Mouse (Mus musculus): Measurements from ENCODE around the gene Fam166a.
"Not testable (repeated sequence)": the region's sequence is repeated elsewhere in the genome, so short reads cannot be mapped to it uniquely, and the experiment has no call there.

The Fam166a gene

DNA sequence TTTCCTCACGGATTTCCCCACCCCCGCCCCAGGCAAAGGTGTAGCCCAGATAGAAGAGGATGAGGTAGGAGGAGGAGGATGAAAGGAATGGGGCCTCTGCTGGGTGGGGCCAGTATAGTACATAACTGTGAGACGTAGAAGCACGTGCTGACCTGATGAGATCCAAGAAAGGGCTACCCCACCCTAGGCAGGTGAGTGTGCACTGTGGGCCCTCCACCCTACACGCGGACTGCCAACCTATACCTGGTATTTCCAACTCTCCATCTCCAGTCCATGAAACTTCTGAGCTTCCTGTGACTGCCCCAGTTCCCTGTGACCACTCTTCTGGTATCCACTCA is 22.9 kb downstream of the Fam166a start:
- DNase-seq (ENCODE audit: low read depth, low spot score): no peak

DNA sequence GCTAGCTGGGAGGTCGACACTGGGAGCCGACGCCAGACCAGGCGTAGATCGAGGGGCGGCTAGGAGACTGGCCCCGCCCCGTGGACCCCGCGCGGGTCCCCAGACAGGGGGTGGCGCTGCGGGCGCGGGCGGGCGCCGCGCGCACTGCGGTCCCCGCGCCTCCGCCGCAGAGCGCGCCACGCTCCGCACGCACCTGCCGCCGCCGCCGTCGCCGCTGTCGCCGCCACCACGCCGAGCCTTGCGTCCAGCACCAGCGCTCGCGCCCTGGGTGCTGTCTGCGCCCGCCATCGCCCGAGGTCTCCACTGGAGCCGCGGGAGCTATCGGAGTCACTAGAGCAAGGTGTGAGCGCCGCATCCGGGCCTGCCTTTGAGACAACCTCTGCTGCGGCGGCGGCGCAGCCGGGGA is 23.6 kb downstream of the Fam166a start, which contains the start of the genes Rnf208 and Cysrt1:
TSS of gene Rnf208 (plus strand) at position 155 of the 406 bp plus-strand sequence.
TSS of gene Cysrt1 (minus strand) at position 352 of the 406 bp plus-strand sequence.
- peak; percentile 66 for DNase-seq (ENCODE audit: low read depth, low spot score)

DNA sequence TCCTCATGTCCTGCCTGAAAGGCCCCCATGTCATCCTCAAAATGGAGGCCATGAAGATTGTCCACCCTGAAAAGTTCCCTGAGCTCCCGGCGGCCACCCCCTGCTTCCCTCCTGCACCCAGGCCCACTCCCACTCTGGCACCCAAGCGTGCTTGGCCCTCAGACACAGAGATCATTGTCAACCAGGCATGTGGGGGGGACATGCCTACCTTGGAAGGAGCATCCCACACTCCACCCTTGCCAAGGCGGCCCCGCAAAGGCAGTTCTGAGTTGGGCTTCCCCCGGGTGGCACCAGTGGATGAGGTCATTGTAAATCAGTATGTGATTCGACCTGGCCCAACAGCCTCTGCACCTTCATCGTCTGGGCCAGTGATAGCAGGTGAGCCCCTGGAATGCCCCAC is 24.8 kb downstream of the Fam166a start:
- no peak for DNase-seq (ENCODE audit: low read depth, low spot score)

DNA sequence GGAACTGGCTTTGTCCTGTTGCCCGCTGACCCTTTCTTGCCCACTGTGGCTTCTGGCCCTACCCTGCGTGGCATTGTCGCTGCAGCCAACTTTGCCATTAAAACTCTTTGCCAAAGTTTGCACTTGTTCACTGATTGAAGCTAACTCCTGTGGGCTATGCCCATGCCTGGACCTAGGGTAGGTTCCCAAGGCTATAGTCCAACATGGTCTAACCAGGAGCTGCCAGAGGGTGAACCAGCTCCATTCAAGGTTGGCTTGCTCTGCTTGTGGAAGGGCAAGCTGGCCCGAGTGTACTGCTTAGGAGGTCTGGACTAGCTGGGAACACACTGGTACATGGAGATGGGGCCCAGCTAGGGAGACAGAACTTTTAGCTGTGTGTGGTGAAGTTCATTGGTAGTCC is 25.6 kb downstream of the Fam166a start:
- DNase-seq (ENCODE audit: low read depth, low spot score): no peak

DNA sequence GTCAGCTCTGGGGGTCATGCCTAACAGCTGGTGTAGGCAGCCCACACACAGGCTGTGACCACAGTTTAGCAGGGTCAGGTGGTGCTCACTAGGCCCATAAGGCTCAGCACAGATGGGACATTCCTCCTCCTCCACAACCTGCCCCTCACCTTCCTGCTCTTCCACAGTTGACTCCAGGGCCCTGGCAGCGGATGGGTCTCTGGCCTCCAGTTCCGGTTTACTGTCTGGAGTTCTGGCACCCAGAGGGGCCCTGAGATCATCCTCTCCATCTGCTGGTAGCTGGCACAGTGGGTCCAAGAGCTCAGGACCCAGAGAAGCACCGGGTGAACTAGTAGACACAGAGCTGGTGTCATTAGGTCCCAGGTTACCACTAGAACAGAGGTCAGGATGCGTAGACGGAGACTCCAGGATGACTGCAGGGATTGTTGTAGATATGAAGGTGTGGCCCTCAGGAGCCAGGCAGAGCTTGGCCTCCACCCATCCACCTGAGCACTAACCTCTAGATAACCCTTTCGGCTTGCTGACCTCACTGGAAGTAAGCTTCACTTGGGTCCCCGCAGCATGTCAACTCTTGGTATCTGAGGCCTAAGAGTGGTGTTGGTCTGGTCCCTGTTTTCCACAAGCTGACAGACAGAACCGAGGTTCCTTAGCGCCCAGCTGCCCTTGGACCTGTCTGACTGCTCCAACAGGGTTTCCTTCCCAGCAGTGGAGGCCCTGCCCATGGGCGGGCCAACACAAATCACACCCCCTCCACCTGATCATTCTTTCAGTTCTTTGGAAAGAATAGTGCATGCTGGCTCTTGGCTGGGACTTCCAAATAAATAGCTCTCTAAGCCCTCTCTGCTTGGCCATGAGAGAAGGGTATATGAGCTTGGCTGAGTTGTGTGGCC is 27.9 kb downstream of the Fam166a start, which contains the start of gene AL732309.1:
TSS of gene AL732309.1 (minus strand) at position 681 of the 890 bp plus-strand sequence.
- DNase-seq (ENCODE audit: low read depth, low spot score): peak; percentile 88

DNA sequence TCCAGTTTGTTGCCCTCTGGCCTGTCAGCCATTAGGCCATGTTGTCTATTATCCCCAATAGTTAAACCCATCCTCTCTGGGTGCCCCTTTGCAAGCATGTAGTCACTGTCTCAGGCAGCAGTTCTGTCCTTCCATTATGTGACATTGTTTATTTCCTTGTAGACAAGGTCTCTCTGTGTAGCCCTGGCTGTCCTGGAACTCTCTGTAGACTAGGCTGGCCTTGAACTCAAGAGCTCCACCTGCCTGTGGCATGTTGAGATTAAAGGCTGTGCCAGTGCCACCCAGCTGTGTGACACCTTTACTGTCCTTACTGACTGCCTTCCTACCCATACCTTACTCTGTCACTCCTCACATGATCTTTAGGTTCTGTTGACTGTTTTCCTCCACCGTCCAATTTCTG is 33.8 kb downstream of the Fam166a start:
- no peak for DNase-seq (ENCODE audit: low read depth, low spot score)

DNA sequence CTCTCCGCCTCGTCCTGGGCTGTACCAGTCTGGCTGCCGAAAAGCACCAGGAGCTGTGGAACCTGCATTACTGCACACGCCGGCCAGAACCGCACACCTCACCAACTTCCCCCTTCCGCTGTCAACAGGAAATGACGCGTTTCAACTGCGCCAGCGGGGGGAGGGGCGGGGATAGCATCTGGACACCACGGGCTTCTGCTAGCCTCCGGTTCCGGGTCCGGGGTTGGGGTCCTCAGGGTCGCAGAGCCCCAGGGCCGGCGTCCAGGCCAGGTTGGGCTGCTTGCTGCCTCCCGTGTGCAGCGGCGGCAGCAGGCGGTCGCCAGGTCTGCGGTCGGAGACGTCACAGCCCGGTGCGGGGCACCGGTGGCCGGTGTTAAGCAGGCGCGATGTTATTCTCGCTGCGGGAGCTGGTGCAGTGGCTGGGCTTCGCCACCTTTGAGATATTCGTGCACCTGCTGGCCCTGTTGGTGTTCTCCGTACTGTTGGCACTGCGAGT is 36.8 kb downstream of the Fam166a start, which contains the start of gene Tmem203:
TSS of gene Tmem203 (plus strand) at position 156 of the 496 bp plus-strand sequence.
- peak; percentile 94 for DNase-seq (ENCODE audit: low read depth, low spot score)

DNA sequence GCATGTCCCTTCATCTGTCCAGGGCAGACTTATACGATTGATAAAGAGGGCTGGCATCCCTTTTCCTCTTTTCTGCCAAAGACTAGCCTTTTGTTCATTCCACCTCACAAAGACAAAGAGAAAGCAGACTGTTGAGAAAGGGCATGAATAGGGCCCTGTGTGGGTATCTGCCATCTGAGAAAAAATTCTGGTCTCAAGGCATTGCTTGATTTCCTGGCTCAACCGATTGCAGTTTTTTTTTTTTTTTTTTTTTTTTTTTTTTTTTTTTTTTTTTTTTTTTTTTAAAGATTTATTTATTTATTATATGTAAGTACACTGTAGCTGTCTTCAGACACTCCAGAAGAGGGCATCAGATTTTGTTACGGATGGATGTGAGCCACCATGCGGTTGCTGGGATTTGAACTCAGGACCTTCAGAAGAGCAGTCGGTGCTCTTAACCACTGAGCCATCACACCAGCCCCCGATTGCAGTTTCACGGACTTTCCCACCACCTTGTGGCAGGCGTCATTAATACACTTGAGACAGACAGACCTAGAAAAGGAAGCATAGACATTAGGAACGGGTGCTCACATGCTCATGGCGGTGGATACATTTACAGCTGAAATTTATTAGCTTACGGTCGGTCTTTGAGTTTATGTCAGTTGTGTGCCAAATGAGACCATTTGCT is 38.0 kb downstream of the Fam166a start:
- DNase-seq (ENCODE audit: low read depth, low spot score): peak; percentile 48

DNA sequence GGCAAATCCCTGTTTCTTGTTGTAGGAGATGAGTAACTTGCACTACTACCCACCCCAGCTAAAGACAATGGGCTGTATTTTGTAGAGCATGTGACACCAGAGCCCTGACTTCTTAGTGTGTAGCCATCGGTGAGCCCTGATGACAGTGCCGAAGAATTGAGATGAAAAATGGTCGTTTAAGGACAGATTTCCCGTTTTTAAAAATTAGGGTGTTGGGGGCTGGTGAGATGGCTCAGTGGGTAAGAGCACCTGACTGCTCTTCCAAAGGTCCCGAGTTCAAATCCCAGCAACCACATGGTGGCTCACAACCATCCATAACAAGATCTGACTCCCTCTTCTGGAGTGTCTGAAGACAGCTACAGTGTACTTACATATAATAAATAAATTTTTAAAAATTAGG is 38.7 kb downstream of the Fam166a start:
- DNase-seq (ENCODE audit: low read depth, low spot score): not testable (repeated sequence)

DNA sequence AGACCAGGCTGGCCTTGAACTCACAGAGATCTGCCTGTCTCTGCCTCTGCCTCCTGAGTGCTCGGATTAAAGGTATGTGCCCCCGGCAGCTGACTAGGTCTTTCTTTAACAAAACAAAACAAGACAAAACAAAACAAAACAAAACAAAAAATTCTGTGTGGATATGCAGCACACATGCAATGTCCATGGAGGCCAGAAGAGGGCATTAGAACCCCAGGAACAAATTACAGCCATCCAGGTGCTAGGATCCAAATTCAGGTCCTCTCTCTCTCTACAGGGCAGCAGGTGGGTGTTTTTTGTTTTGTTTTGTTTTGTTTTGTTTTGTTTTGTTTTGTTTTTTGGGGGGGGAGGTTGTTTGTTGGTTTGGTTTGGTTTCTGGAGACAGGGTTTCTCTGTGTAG is 40.3 kb downstream of the Fam166a start:
- no peak for DNase-seq (ENCODE audit: low read depth, low spot score)

DNA sequence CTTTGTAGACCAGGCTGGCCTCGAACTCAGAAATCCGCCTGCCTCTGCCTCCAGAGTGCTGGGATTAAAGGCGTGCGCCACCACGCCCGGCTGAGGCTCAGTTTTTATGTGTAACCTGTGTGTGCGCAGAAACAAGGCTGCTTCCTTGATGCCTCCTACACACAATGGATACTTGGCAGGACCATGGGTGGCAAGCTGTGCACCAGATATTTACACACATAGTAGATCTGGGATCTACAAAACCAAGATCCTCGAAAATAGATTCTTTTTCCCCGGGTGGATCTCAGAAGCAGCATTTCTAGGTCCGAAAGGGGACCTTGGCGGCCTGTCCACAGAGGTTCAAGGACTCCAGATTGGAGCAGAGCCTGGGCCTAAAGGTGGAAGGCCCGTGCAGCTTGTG is 43.3 kb downstream of the Fam166a start:
- DNase-seq (ENCODE audit: low read depth, low spot score): peak; percentile 73

DNA sequence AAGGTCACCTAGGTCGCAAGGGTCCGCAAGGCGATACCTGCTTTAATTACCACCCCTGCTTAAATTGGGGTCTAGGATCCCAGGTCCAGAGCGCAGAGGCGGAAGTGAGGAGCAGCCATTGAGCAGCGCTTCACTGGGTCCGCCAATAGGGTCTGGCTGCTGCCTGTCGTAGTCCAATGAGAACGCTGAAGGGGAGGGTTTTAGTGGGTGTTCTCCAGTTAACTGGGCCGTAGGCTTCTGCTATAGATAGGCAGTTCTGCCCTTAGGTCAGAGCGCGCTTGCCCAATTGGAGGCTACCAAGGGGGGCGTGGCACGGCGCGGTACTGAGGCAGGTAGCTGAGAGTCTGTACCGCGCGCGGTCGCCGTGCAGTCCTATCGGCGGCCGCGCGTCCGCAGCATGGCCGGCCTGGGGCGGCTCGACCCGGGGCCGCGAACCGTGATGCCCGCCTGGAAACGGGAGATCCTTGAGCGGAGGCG is 43.8 kb downstream of the Fam166a start, which contains the start of gene Tprn:
TSS of gene Tprn (plus strand) at position 328 of the 477 bp plus-strand sequence.
- peak; percentile 100 for DNase-seq (ENCODE audit: low read depth, low spot score)

DNA sequence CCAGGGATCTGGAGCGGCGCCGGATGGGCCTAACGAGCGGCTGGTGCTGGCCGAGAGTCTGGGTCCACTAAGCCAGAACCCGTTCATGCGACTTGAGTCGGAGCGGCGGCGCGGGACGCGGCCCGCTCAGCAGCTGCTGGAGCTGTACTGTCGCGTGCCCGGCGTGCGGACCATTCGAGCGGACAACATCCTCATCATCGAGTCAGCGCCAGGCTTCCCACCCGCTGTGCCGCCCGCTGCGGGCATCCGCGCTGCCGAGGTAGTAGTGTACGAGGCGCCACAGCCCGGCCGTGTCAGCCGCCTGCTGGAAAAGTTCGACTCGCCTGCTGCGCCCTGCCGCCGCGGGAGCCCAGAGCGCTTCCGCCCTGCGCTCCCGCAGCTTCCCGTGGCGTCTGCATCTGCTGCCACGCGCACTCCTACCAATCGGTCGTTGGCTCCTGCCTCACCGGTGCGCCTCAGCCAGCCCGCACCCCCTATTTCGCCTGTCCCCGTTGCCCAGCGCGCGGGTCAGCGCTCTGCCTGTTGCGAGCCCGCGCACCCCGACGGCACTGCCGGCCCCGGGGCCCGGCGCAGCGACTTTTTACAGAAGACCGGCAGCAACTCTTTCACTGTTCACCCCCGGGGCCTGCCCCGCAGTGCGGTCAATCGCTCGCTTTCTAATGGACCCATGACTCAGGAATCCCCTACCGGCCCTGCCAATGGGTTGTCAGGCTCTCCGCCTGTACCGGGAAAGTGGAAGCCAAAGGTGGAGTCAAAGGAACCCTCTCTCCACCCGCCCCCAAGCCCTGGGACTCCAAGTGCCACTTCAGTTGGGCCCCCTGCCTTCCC is 44.5 kb downstream of the Fam166a start:
- DNase-seq (ENCODE audit: low read depth, low spot score): peak; percentile 77

DNA sequence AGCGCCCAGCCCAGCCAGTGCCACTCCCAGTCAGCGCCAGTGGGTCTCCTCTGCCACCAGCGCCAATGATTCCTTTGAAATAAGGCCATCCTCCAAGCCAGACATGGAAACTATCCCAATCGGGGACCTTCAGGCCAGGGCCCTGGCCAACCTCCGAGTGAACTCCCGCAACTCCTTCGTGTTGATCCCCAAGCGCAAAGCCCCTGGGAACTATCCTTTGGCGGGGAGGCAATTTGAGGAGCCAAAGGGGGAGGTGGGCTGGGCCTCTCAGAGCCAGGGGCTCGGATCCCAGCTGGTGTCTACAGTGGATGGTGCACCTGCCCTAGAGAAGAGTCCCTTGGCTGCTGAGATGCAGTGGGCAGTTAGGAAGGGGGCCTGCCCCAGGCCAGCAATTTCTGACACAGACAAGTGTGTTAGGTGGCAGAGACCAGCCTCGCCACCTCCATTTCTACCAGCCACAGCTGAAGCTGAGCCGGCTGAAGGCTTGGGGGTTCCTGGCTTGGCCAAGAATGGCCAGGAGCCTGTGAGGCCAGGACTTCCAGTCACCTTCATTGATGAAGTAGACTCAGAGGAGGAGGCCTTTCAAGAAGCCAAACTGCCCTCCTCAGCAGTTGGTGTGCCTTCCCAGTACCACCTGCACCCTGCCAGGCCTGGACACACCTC is 45.2 kb downstream of the Fam166a start:
- no peak for DNase-seq (ENCODE audit: low read depth, low spot score)

DNA sequence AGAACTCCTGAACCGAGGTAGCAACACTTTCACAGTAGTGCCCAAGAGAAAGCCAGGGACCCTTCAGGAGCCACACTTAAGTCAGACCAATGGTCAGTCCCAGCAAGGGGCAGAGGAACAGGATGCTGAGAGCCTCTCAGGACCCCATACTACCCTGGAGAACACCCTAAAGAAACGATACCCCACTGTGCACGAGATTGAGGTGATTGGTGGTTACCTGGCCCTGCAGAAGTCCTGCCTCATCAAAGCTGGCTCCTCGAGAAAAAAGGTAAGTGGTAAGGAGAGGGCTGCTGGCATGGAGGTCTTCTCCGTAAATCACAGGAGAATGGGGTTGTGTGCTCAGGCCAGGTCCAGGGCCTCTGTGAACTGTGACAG is 45.7 kb downstream of the Fam166a start:
- DNase-seq (ENCODE audit: low read depth, low spot score): no peak

DNA sequence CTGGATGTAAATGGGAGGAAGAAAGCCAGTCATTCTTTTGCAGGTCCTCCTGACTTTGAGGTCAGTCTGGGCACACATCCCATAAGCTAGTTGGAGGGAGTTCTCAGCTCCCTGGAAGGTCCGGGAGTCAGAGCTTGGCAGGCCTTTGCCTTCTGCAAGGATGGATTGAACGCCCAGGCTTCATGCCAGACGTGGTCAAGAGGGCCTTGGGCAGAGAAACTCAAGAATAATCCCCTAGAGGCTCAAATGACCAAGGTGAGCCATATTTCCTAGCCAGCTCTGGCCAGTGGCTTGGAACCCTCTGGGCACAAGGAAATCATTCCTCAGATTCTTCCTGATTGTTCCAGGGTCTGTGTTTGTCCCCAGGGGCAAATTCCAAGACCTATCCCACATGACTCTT is 46.3 kb downstream of the Fam166a start:
- peak; percentile 98 for DNase-seq (ENCODE audit: low read depth, low spot score)

DNA sequence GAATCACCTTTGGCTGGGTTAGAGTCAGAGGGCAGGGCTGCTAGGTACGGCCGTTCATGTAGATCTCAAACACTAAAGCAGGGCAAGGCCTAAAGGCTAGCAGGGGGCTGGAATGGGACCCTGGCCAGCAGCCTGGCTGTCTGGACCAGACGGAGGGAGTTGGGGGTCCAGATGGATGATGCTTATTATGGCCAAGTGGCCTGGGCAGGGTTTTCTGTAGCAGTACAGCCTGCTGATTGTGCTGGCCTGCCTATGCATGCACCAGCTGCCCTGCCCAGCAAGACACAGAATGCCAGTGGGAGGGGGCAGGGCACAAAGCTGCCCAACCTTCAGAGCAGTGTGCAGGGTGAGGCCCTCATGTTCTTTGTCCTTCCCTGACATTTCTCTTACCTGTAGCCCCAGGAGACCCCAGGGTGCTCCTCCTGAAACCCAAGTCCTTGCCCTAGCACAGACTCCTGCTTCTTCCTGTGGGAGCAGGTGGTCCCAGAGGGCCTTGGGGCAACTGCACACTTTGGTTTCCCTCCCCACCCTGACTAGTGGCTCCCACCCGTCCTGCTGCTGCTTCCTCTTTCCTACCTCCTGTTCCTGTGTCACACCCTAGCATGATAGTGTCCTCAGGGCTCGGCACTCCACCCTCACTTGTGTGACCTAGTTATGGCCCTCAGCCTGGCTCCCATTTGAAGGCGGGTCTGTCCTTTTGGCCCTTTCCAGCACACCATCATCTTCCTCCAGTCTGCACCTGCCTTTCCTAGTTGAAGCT is 47.5 kb downstream of the Fam166a start:
- DNase-seq (ENCODE audit: low read depth, low spot score): peak; percentile 99

DNA sequence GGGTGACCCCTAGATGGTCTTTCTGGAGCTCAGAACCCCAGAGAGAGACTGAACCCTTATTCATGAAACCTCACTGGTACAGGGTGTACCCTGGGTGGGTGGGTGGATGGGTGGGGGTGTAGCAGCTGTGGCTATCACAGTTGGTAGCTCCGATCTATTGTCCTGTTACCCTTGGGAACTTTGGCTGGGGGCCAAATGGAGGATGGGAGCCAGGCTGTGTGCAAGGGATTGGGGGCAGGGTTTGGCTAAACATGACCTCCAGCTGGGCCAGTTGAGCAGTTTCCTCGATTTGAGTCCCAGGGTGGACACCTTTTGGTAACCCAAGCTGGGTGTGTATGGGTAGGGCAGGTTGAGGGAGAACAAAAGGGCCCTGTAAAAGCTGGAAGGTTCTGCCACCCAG is 48.2 kb downstream of the Fam166a start:
- peak; percentile 93 for DNase-seq (ENCODE audit: low read depth, low spot score)

DNA sequence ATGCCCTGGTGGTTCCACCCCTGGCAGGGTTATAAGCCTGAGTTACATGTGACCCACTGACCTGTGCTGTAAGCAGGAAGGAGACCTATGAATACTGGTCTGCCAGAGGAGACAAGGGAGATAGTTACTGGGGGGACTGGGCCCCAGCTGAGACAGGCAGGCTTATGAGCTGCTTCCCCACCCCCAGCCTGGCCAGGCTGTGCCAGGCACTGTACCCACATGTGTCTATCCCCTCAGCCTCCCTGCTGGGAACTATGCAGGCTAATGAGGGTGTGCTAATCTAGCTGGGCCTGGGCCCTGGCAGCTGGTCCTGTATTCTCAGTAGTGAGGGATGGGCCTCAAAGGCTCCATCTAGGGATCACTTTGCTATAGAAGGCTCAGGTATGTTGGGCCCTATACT is 48.7 kb downstream of the Fam166a start:
- peak; percentile 91 for DNase-seq (ENCODE audit: low read depth, low spot score)

DNA sequence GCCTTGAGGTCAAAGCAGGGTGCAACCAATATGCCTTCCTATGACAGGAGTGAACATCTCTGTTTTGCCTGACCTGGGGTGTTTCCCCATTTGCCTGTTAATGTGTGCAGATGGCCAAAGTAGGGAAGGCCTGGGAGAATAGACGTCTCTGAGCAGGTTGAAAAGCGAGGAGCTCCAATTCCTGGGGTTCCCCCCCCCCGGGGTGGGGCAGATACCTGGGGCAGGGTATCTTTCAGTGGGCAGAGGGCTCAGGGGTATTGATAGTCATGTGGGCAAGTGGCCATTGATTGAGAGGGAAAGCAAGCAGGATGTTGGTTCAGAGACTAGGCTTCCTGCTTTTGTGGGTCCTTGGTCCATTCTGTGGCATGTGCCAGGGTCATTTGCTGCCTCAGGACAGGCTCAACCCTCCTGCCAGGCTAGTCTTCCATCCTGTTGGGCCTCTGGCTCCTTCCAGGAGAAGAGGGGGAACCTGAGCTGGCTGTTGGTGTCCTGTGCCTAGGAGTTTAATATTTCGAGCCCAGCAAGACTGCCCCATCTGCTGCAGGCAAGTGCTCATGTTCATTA is 49.3 kb downstream of the Fam166a start:
- DNase-seq (ENCODE audit: low read depth, low spot score): no peak
